Comparison of ENCODE assay signal across 8 mouse cellular contexts in genomic region chr19:11819800-11820199, GRCm38 (mm10). TPM values are rescaled to one million over a fixed set of nuclear protein-coding genes. Genes with fewer than 3 reads are reported as not detected.
DNase-seq lines count a peak whose midpoint lies in the region; ATAC-seq and TF ChIP-seq lines count a peak whose summit lies in the region.

No protein-coding gene starts in this region.

- DNase-seq in adipocyte (ENCODE audit: low spot score) = peak; percentile 26
- DNase-seq in cerebellum, postnatal 4 days (ENCODE audit: low spot score in 2 of 2) = peak; percentile 71 to 84
- peak; percentile 66 to 80 for DNase-seq in gastrocnemius, postnatal 4 days (ENCODE audit: low spot score in 2 of 2)

- H3K27me3 ChIP-seq in intestine, embryonic 16.5 days (replicated peaks; ENCODE audit: control insufficient read depth, insufficient read depth, low read length) = no peaks in the 10 kb centered on the region
- peaks cover 53% of the 10 kb centered on the region for H3K27me3 ChIP-seq in limb, embryonic 12.5 days
- peaks cover 22% of the 10 kb centered on the region for H3K27me3 ChIP-seq in midbrain, embryonic 13.5 days
- H3K27me3 ChIP-seq in small intestine, adult 2 months (ENCODE audit: control insufficient read depth, insufficient read depth, low read length) = no peaks in the 10 kb centered on the region

- H3K36me3 ChIP-seq in intestine, embryonic 16.5 days (ENCODE audit: control insufficient read depth, insufficient read depth, low read length) = no peaks in the 10 kb centered on the region
- no peaks in the 10 kb centered on the region for H3K36me3 ChIP-seq in limb, embryonic 12.5 days
- H3K36me3 ChIP-seq in midbrain, embryonic 13.5 days = no peaks in the 10 kb centered on the region
- H3K36me3 ChIP-seq in small intestine, adult 2 months (ENCODE audit: control insufficient read depth, insufficient read depth, low read length) = 0 out of 2 replicates have a peak, but pooled peaks cover 2% of the 10 kb centered on the region

- peak overlapping the region; percentile 78 for H3K4me3 ChIP-seq in intestine, embryonic 16.5 days (ENCODE audit: low read length)
- peak overlapping the region; percentile 67 for H3K4me3 ChIP-seq in limb, embryonic 12.5 days (replicated peaks)
- peak overlapping the region; percentile 76 for H3K4me3 ChIP-seq in midbrain, embryonic 13.5 days (replicated peaks)
- H3K4me3 ChIP-seq in small intestine, adult 2 months (ENCODE audit: low read depth, low read length) = peak overlapping the region; percentile 89; the same call in 1 of the 2 replicates

- peaks cover 19% of the 10 kb centered on the region for H3K4me1 ChIP-seq in intestine, embryonic 16.5 days (ENCODE audit: control insufficient read depth, insufficient read depth, low read length)
- H3K4me1 ChIP-seq in limb, embryonic 12.5 days (replicated peaks) = peaks cover 12% of the 10 kb centered on the region
- H3K4me1 ChIP-seq in midbrain, embryonic 13.5 days (replicated peaks) = peaks cover 27% of the 10 kb centered on the region
- peaks cover 10% of the 10 kb centered on the region; the same call in 1 of the 2 replicates for H3K4me1 ChIP-seq in small intestine, adult 2 months (ENCODE audit: control insufficient read depth, insufficient read depth, insufficient read length, low read length)

- peak; percentile 73 for ATAC-seq in intestine, embryonic 16.5 days
- peak; percentile 70; the same call in 1 of the 2 replicates for ATAC-seq in limb, embryonic 12.5 days (ENCODE audit: insufficient number of reproducible peaks, insufficient read depth, low FRiP score, low TSS enrichment, low read depth)
- peak; percentile 77 for ATAC-seq in midbrain, embryonic 13.5 days
- ATAC-seq in activated CD4-positive, CD25-positive, alpha-beta regulatory T cell, adult 4 months = no peak

- TF ChIP-seq CTCF in small intestine, adult 2 months (IDR thresholded peaks at IDR 0.05; ENCODE audit: extremely low read depth, insufficient read length, insufficient replicate concordance, low read depth, low read length) = peak; percentile 77; the same call in 1 of the 2 replicates

- H3K4me2 ChIP-seq in intestine, embryonic 16.5 days (ENCODE audit: low read depth, low read length) = peak overlapping the region; percentile 67
- peak overlapping the region; percentile 96 for H3K4me2 ChIP-seq in limb, embryonic 12.5 days
- peak overlapping the region; percentile 69 for H3K4me2 ChIP-seq in midbrain, embryonic 13.5 days (replicated peaks)

- H3K9ac ChIP-seq in intestine, embryonic 16.5 days (ENCODE audit: low read depth, low read length) = peak overlapping the region; percentile 88; the same call in 1 of the 2 replicates
- H3K9ac ChIP-seq in limb, embryonic 12.5 days (replicated peaks) = no peak overlapping the region
- H3K9ac ChIP-seq in midbrain, embryonic 13.5 days (replicated peaks) = no peak overlapping the region

- TF ChIP-seq POLR2A in small intestine, adult 2 months (IDR thresholded peaks at IDR 0.05; ENCODE audit: low read depth, low read length) = no peak

- WGBS in intestine, embryonic 16.5 days = under 1% methylated on average over 15 of the region's 15 CpGs
- WGBS in limb, embryonic 12.5 days = under 1% methylated on average over 15 of the region's 15 CpGs
- WGBS in midbrain, embryonic 13.5 days = under 1% methylated on average over 15 of the region's 15 CpGs
- 1% methylated on average over 15 of the region's 15 CpGs for WGBS in small intestine, adult 2 months

- H3K27ac ChIP-seq in intestine, embryonic 16.5 days (ENCODE audit: low read length) = peak overlapping the region; percentile 80
- no peak overlapping the region for H3K27ac ChIP-seq in limb, embryonic 12.5 days
- no peak overlapping the region for H3K27ac ChIP-seq in midbrain, embryonic 13.5 days
- peak overlapping the region; percentile 91 for H3K27ac ChIP-seq in small intestine, adult 2 months (ENCODE audit: insufficient read depth, low read depth, low read length)

- H3K9me3 ChIP-seq in intestine, embryonic 16.5 days (ENCODE audit: control insufficient read depth, low read length) = no peaks in the 10 kb centered on the region
- no peaks in the 10 kb centered on the region for H3K9me3 ChIP-seq in limb, embryonic 12.5 days
- H3K9me3 ChIP-seq in midbrain, embryonic 13.5 days = no peaks in the 10 kb centered on the region

RNA-seq across cellular contexts. Expression of gene Stx3, which starts 0.6 kb away (rescaled TPM):
- 1 to 10 TPM; 1.2 to 2.1 TPM for total RNA-seq in gastrocnemius, postnatal 4 days (2021)
- polyA plus RNA-seq in intestine, embryonic 16.5 days (2015; fragmentation: Nextera tagmentation; extraction: Ambion mirVana) = 55.8 and 70.2 TPM in 2 replicates
- 5.1 and 5.8 TPM in 2 replicates for polyA plus RNA-seq in limb, embryonic 12.5 days (2016; fragmentation: Nextera tagmentation; extraction: Ambion mirVana)
- polyA plus RNA-seq in midbrain, embryonic 13.5 days (2015; fragmentation: Nextera tagmentation; extraction: Ambion mirVana) = 20.7 and 24.1 TPM in 2 replicates
- 12.7 and 38.0 TPM in 2 replicates for polyA plus RNA-seq in small intestine, adult 2 months (2012; rRNA removed)
- polyA plus RNA-seq in activated CD4-positive, CD25-positive, alpha-beta regulatory T cell, adult 4 months (2017; shearing (Covaris generic)) = 1 to 10 TPM; 1.8 to 2.9 TPM

RNA-seq across cellular contexts. Expression of gene Olfr1417, which starts 19.2 kb away (rescaled TPM):
- not detected for total RNA-seq in gastrocnemius, postnatal 4 days (2021)
- not detected in 2 replicates for polyA plus RNA-seq in intestine, embryonic 16.5 days (2015; fragmentation: Nextera tagmentation; extraction: Ambion mirVana)
- polyA plus RNA-seq in limb, embryonic 12.5 days (2016; fragmentation: Nextera tagmentation; extraction: Ambion mirVana) = not detected in 2 replicates
- not detected in 2 replicates for polyA plus RNA-seq in midbrain, embryonic 13.5 days (2015; fragmentation: Nextera tagmentation; extraction: Ambion mirVana)
- polyA plus RNA-seq in small intestine, adult 2 months (2012; rRNA removed) = not detected in 2 replicates
- polyA plus RNA-seq in activated CD4-positive, CD25-positive, alpha-beta regulatory T cell, adult 4 months (2017; shearing (Covaris generic)) = not detected

RNA-seq across cellular contexts. Expression of gene Olfr1418, which starts 41.1 kb away (rescaled TPM):
- total RNA-seq in gastrocnemius, postnatal 4 days (2021) = not detected
- not detected in 2 replicates for polyA plus RNA-seq in intestine, embryonic 16.5 days (2015; fragmentation: Nextera tagmentation; extraction: Ambion mirVana)
- polyA plus RNA-seq in limb, embryonic 12.5 days (2016; fragmentation: Nextera tagmentation; extraction: Ambion mirVana) = not detected in 2 replicates
- polyA plus RNA-seq in midbrain, embryonic 13.5 days (2015; fragmentation: Nextera tagmentation; extraction: Ambion mirVana) = not detected in 2 replicates
- polyA plus RNA-seq in small intestine, adult 2 months (2012; rRNA removed) = not detected in 2 replicates
- not detected for polyA plus RNA-seq in activated CD4-positive, CD25-positive, alpha-beta regulatory T cell, adult 4 months (2017; shearing (Covaris generic))

RNA-seq across cellular contexts. Expression of gene Mrpl16, which starts 49.6 kb away (rescaled TPM):
- total RNA-seq in gastrocnemius, postnatal 4 days (2021) = 10 to 100 TPM; 40.0 to 40.7 TPM
- polyA plus RNA-seq in intestine, embryonic 16.5 days (2015; fragmentation: Nextera tagmentation; extraction: Ambion mirVana) = 56.3 and 62.2 TPM in 2 replicates
- polyA plus RNA-seq in limb, embryonic 12.5 days (2016; fragmentation: Nextera tagmentation; extraction: Ambion mirVana) = 45.5 and 45.6 TPM in 2 replicates
- 42.8 and 47.4 TPM in 2 replicates for polyA plus RNA-seq in midbrain, embryonic 13.5 days (2015; fragmentation: Nextera tagmentation; extraction: Ambion mirVana)
- polyA plus RNA-seq in small intestine, adult 2 months (2012; rRNA removed) = 1.8 and 4.0 TPM in 2 replicates
- polyA plus RNA-seq in activated CD4-positive, CD25-positive, alpha-beta regulatory T cell, adult 4 months (2017; shearing (Covaris generic)) = 10 to 100 TPM; 51.5 to 52.4 TPM

RNA-seq across cellular contexts. Expression of gene Olfr1419, which starts 55.1 kb away (rescaled TPM):
- total RNA-seq in gastrocnemius, postnatal 4 days (2021) = not detected
- polyA plus RNA-seq in intestine, embryonic 16.5 days (2015; fragmentation: Nextera tagmentation; extraction: Ambion mirVana) = not detected in 2 replicates
- polyA plus RNA-seq in limb, embryonic 12.5 days (2016; fragmentation: Nextera tagmentation; extraction: Ambion mirVana) = not detected in 2 replicates
- not detected in 2 replicates for polyA plus RNA-seq in midbrain, embryonic 13.5 days (2015; fragmentation: Nextera tagmentation; extraction: Ambion mirVana)
- polyA plus RNA-seq in small intestine, adult 2 months (2012; rRNA removed) = not detected in 2 replicates
- polyA plus RNA-seq in activated CD4-positive, CD25-positive, alpha-beta regulatory T cell, adult 4 months (2017; shearing (Covaris generic)) = not detected

Comparison
In these comparisons a context has a peak if more than half of its experiments do, and no peak if none do; other contexts are left out.
1. DNase-seq: peak in every context shown above with its lines; median percentile 78 in cerebellum, postnatal 4 days; 73 in gastrocnemius, postnatal 4 days; 26 in adipocyte.
2. H3K27ac ChIP-seq: peak in intestine, embryonic 16.5 days (single experiment) and small intestine, adult 2 months (single experiment); none in limb, embryonic 12.5 days (single experiment) and midbrain, embryonic 13.5 days (single experiment).
3. Peak in every context shown above with its lines, with median percentiles within 50 percentile points of each other: H3K4me2 ChIP-seq and H3K4me3 ChIP-seq.